Mouse (Mus musculus): ENCODE measurements at regions not wholly inside any gene's neighbourhood (a gene's known extent, or its start where the extent isn't known, plus 50 kb on each side); places are given as distances from the start of the nearest gene placed in this dataset.

DNA sequence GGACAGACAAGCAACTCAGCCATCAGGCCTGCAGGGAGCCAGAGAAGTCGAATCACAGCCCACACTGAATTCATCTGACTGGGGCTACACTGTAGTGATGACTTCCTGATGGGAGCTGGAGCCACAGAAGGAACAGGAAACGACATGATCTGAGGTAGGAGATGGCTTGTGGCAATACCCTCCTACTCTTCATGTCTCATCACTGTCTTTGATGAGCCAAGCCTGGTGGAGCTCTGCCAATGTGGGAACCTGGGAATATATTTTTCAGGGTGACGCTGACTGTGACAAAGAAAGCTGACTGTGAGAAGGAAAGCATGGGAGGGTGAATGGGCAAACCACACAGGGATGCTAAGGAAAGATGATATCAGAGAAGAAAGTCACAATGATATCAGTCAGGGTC, 67.6 kb upstream of the Alk start:
- no peaks in the 10 kb centered on the region for H3K9me3 ChIP-seq
- H3K27ac ChIP-seq, result no peak overlapping the region
- no peak overlapping the region for H3K4me3 ChIP-seq
- H3K4me1 ChIP-seq, result no peaks in the 10 kb centered on the region
- DNase-seq (ENCODE audit: extremely low spot score, low spot score), result no peak
- WGBS, result 78% methylated on average over 3 of the region's 3 CpGs
- H3K27me3 ChIP-seq (ENCODE audit: poor library complexity, severe bottlenecking), result no peaks in the 10 kb centered on the region
- no peaks in the 10 kb centered on the region for H3K36me3 ChIP-seq (replicated peaks)

DNA sequence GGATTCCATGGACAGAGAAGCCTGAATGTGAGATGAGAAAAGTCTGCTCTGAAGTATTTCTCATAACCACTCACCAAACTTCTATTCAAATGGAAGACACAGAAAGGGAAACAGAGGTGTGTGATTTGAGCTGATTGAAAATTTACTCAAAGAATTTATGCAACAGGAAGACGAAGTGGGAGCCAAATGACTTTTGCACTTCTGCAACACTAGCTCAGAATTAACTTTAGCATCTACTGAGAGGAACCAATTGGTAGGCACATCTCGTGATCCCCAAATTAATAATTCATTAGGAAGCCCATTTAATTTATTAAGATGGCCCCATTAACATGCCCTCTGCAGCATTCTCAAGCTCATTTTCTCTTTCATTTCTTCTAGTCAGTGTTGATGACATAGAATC, 62.5 kb upstream of the Alk start:
- 77% methylated on average over 2 of the region's 2 CpGs for WGBS
- no peaks in the 10 kb centered on the region for H3K9me3 ChIP-seq
- no peak overlapping the region for H3K27ac ChIP-seq
- no peaks in the 10 kb centered on the region for H3K36me3 ChIP-seq (replicated peaks)
- H3K4me1 ChIP-seq, result no peaks in the 10 kb centered on the region
- no peaks in the 10 kb centered on the region for H3K27me3 ChIP-seq (ENCODE audit: poor library complexity, severe bottlenecking)
- DNase-seq (ENCODE audit: extremely low spot score, low spot score), result no peak
- H3K4me3 ChIP-seq, result no peak overlapping the region

DNA sequence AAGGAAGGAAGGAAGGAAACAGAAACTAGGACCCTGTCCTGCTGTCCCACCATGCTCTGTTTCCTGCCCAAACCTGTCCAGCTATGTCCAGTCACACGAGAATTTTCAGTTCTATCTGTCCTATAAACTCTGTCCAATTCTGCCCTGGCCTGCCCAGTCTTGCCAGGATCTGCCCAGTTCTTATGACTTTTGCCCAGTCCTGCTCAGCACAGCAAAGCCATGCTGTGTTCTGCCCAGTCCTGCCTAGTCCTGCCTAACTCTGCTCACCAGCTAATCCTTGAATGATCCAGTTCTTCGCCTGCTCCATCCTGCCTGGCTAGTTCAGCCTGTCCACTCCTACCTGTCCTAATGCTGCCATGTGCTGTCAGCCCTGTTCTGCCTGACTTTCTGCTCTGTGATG, 57.3 kb upstream of the Alk start:
- WGBS, result 80% methylated on average over 2 of the region's 2 CpGs
- Histone ChIP-seq H3K27me3 (ENCODE audit: poor library complexity, severe bottlenecking) (no peaks in the 10 kb centered on the region), H3K27ac (no peak overlapping the region), H3K9me3 (no peaks in the 10 kb centered on the region), H3K4me3 (no peak overlapping the region), H3K36me3 (replicated peaks) (no peaks in the 10 kb centered on the region), H3K4me1 (peaks cover 17% of the 10 kb centered on the region)
- DNase-seq (ENCODE audit: extremely low spot score, low spot score), result no peak

DNA sequence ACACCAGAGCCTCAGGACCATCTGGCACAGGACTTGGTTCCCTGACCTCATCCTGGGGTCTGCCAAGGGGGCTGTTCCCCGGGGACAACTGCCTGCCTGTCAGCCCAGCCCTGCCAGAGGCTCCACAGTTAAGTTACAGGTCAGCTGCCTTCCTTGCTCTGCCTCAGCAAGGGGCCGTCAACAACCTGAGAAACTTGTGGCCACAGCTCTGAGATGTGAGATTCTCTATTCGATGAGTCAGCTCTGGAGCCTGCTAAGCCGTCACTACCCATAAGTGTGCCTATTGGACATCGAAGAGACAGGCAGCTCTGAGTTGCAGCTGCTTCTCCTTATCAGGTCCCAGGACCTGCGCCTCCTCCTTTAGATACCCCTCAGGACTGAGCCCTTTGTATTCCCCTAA, 54.3 kb upstream of the Alk start:
- H3K9me3 ChIP-seq, result no peaks in the 10 kb centered on the region
- H3K27ac ChIP-seq, result 0 out of 2 replicates have a peak overlapping the region, but pooled peaks have one; percentile 30
- no peak for DNase-seq (ENCODE audit: extremely low spot score, low spot score)
- no peak overlapping the region for H3K4me3 ChIP-seq
- H3K27me3 ChIP-seq (ENCODE audit: poor library complexity, severe bottlenecking), result no peaks in the 10 kb centered on the region
- no peaks in the 10 kb centered on the region for H3K36me3 ChIP-seq (replicated peaks)
- H3K4me1 ChIP-seq, result peaks cover 17% of the 10 kb centered on the region
- 70% methylated on average over 6 of the region's 6 CpGs for WGBS

DNA sequence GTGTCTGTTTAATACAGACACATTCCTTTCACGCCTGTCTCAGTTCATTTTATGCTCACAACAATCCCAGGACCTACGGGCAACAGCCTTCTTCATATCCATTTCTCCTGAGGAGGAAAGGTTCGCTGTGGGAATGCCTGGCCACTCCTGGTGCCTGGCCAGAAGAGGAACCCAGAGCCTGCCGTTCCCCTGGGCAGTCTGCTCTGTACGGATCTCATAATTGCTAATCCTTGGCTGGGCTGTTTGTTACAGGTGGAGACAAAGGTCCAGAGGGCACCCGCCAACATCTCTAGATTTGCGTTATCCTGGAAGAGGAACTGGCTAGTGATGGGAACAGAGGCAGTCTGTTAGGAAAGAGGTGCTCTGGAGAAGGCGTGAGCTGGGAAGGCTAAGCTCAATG, 53.4 kb upstream of the Alk start:
- Histone ChIP-seq H3K27me3 (ENCODE audit: poor library complexity, severe bottlenecking) (no peaks in the 10 kb centered on the region), H3K36me3 (replicated peaks) (no peaks in the 10 kb centered on the region), H3K4me3 (no peak overlapping the region), H3K27ac (no peak overlapping the region), H3K4me1 (peaks cover 17% of the 10 kb centered on the region), H3K9me3 (no peaks in the 10 kb centered on the region)
- 69% methylated on average over 8 of the region's 8 CpGs for WGBS
- DNase-seq (ENCODE audit: extremely low spot score, low spot score), result no peak

Data from forebrain, embryonic 10.5 days (tissue).